Mouse (Mus musculus) forebrain, embryonic 13.5 days (tissue): ENCODE measurements around the gene Pcsk6. TPM values are rescaled to one million over a fixed set of nuclear protein-coding genes. Genes with fewer than 3 reads are reported as not detected.
A peak's percentile ranks its signal among the peaks of the same experiment; 100 is the strongest.
"Not testable (repeated sequence)": the region's sequence is repeated elsewhere in the genome, so short reads cannot be mapped to it uniquely, and the experiment has no call there.

ENCODE experiments used
- ATAC-seq: fragments of 200-750 bp; cut with Nextera tagmentation; 2 replicates; pipeline ENCODE4 v1.8.0; 2017
- H3K27ac ChIP-seq: fragments of 300-500 bp; sonication (generic); 2 replicates; pipeline ENCODE4 v1.5.1; 2015; ENCODE audit warnings: inconsistent platforms, mild to moderate bottlenecking, moderate library complexity
- H3K27me3 ChIP-seq: fragments of 300-500 bp; sonication (generic); 2 replicates; pipeline ENCODE4 v1.6.1; 2015; ENCODE audit warnings: mild to moderate bottlenecking, inconsistent platforms
- H3K36me3 ChIP-seq: fragments of 300-500 bp; sonication (generic); 2 replicates; pipeline ENCODE4 v1.6.1; 2015; ENCODE audit warnings: mild to moderate bottlenecking, inconsistent platforms; ENCODE audit not compliant: poor library complexity, severe bottlenecking
- H3K4me1 ChIP-seq: fragments of 300-500 bp; sonication (generic); 2 replicates; pipeline ENCODE4 v1.6.1; 2015; ENCODE audit warnings: inconsistent platforms
- H3K4me2 ChIP-seq: fragments of 300-500 bp; sonication (generic); 2 replicates; pipeline ENCODE4 v1.6.1; 2015; ENCODE audit warnings: inconsistent platforms, mild to moderate bottlenecking, moderate library complexity
- H3K4me3 ChIP-seq: fragments of 300-500 bp; sonication (generic); 2 replicates; pipeline ENCODE4 v1.5.1; 2015; ENCODE audit warnings: mild to moderate bottlenecking, inconsistent platforms
- H3K9ac ChIP-seq: fragments of 300-500 bp; sonication (generic); 2 replicates; pipeline ENCODE4 v1.6.1; 2015; ENCODE audit warnings: mild to moderate bottlenecking, inconsistent platforms
- H3K9me3 ChIP-seq: fragments of 300-500 bp; sonication (generic); replicated peaks from 2 replicates; pipeline ENCODE4 v1.6.1; 2016; ENCODE audit warnings: inconsistent platforms
- WGBS: fragments of 180-500 bp; shearing (Covaris S2); methylation state at CpG from one replicate; pipeline ENCODE4 v1.1.7; 2015; 5-methylcytosine and 5-hydroxymethylcytosine counted together
- polyA plus RNA-seq: library from polyadenylated mRNA; unstranded; fragments of >200 nt; fragmentation: Nextera tagmentation; extraction: Ambion mirVana; gene quantifications from 2 replicates; pipeline ENCODE4 v1.2.1, GENCODE M21; 2015

Gene Pcsk6
- polyA plus RNA-seq = 1.1 TPM in 2 replicates

DNA sequence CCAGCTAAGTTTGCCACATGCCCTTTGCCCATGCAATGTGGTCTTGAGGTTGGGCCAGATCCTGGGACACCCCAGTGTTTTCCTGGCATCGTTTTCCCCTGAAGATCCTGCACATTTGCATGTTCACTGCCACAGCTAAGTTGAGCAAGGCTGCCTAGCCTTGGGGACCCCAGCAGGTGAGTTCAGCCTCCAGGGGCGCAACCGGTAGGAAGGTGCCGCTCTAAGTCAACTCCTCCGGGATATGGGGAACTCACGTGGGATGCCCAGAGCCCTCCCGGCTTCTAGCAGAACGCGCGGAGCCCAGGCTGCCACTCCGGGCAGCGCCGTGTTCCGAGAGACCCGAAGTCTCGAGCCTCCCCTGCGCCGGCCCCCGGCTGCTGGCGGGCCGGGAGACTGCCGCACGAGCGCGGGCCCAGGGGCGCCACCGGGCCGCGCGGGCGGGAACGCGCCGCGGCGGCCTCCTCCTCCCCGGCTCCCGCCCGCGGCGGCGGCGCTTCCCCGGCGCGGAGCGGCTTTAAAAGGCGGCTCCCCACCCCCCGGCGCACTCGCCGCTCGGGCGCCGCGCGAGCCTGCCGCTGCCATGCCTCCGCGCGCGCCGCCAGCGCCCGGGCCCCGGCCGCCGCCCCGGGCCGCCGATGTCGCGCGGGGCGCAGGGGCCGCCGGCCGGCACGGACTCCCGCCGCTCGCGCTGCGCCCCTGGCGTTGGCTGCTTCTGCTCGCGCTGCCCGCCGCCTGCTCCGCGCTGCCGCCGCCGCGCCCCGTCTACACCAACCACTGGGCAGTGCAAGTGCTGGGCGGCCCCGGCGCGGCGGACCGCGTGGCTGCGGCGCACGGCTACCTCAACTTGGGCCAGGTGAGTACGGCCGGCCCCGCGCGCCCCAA is at the start of gene Pcsk6:
Pcsk6 (plus strand) TSS at position 144 of the 882 bp plus-strand sequence.
- H3K4me3 ChIP-seq = peak within 1 kb of the TSS; percentile 61
- H3K36me3 ChIP-seq = no peaks in the 10 kb centered on the region
- H3K9ac ChIP-seq = peak within 1 kb of the TSS; percentile 68
- H3K4me1 ChIP-seq = peaks cover 18% of the 10 kb centered on the region
- H3K9me3 ChIP-seq = no peaks in the 10 kb centered on the region
- ATAC-seq = peak; percentile 74
- peaks cover 56% of the 10 kb centered on the region for H3K27me3 ChIP-seq
- no peak within 1 kb of the TSS for H3K27ac ChIP-seq
- WGBS = under 1% methylated on average over 67 of the region's 111 CpGs
- peak within 1 kb of the TSS; percentile 98 for H3K4me2 ChIP-seq

DNA sequence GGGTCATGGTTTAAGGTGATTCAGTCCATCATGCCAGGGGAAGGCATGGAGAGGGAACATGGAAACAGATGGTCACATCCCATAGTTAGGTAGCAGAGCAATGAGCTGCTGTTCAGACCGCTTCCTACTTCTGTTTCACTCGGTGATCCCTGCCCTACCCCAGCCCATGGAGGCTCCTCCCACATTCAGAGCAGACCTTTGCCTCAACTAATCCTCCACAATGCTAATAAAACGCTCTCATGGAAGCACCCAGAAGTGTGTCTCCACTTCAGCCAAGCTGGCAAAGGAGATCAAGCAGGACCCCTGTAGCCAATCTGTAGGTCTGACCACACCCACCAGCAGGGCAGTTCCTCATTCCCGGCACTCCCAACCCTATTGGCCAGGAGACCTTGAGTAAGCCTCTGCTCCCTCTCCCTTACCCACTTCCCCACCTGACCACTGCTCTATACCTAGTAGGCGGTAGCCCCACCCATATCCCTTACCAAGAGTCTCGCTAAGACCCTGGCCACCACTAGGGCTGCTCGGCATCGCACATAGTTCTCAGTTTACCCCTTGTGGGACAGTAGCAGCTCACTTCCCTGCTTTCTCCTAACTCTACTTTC is 47.8 kb upstream of the Pcsk6 start:
- no peak overlapping the region for H3K27ac ChIP-seq
- H3K4me2 ChIP-seq = no peak overlapping the region
- ATAC-seq = no peak
- H3K27me3 ChIP-seq = no peaks in the 10 kb centered on the region
- no peak overlapping the region for H3K4me3 ChIP-seq
- no peak overlapping the region for H3K9ac ChIP-seq
- WGBS = 83% methylated on average over 8 of the region's 8 CpGs
- no peaks in the 10 kb centered on the region for H3K9me3 ChIP-seq
- no peaks in the 10 kb centered on the region for H3K36me3 ChIP-seq
- H3K4me1 ChIP-seq = no peaks in the 10 kb centered on the region

DNA sequence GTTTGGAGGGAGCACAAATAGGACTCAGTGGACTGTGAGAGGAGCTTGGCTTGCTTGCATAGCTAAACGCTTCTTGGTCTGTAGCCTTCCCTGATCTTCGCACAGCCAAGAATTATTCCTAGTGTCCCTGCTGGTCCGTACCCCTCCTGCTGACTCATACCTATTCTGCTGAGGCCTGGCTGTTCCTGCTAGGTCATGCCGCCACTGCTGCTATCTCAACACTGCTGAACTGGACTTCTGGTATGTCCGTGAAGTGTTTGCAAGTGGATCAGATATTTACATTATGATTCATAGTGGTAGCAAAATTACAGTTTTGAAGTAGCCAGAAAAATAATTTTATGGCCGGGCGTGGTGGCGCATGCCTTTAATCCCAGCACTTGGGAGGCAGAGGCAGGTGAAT is 44.0 kb upstream of the Pcsk6 start:
- Histone ChIP-seq H3K4me3 (no peak overlapping the region), H3K27ac (no peak overlapping the region), H3K9ac (no peak overlapping the region), H3K9me3 (no peaks in the 10 kb centered on the region), H3K27me3 (no peaks in the 10 kb centered on the region), H3K4me2 (no peak overlapping the region), H3K36me3 (no peaks in the 10 kb centered on the region), H3K4me1 (no peaks in the 10 kb centered on the region)
- ATAC-seq = no peak
- 94% methylated on average over 8 of the region's 8 CpGs for WGBS

- Histone ChIP-seq H3K4me2 (no peak overlapping the region), H3K4me3 (no peak overlapping the region), H3K27ac (no peak overlapping the region; the same call in 1 of the 2 replicates), H3K4me1 (no peaks in the 10 kb centered on the region), H3K36me3 (no peaks in the 10 kb centered on the region), H3K9ac (no peak overlapping the region), H3K9me3 (no peaks in the 10 kb centered on the region), H3K27me3 (no peaks in the 10 kb centered on the region)
- 34% methylated on average over 8 of the region's 8 CpGs for WGBS
- no peak for ATAC-seq
These were observed 41.1 kb upstream of the Pcsk6 start for GRCm38 (mm10) chr7:65820391-65820790.

DNA sequence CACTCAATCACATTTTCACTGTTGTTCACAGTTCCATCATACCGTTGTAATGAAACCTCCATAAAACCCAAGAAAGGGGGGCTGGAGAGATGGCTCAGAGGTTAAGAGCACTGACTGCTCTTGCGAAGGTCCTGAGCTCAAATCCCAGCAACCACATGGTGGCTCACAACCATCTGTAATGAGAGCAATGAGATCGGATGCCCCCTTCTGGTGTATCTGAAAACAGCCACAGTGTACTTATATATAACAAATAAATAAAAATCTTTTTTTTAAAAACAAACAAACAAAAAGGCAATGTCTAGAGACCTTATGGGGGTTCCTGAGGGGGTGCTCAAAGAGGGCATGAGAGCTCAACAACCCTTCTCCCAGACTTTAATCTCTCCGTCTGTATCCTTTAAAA is 39.6 kb upstream of the Pcsk6 start:
- not testable (repeated sequence) for ATAC-seq, H3K4me2 ChIP-seq, H3K27ac ChIP-seq, H3K27me3 ChIP-seq, H3K36me3 ChIP-seq, H3K9ac ChIP-seq, H3K4me3 ChIP-seq, H3K4me1 ChIP-seq, H3K9me3 ChIP-seq
- 76% methylated on average over 4 of the region's 4 CpGs for WGBS

DNA sequence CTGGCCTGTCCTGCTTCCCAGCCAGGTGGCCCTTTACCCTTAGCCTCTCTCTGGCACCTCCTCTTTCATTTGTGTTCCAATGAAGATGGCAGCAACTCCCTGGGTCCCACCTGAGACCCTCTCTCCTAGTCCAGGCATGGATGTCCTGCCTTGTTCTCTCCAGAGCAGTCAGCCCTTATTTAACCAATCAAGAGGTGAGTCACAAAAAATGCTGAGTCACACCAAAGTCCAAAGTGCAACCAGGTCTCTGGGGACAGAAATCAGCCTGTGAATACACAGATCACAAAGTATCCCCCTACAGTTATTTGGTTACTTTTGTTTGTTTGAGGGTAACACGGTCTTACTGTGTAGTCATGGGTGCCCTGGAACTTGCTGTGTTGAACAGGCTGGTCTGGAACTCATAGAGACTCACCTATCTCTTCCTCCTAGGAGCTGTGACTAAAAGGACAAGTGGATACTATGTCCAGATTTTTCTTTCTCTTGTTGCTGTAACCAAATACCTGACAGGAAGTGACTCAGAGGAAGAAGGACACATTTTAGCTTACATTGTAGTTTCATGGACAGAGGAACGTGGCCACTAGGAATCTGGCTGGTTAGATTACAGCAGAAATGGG is 38.9 kb upstream of the Pcsk6 start:
- Histone ChIP-seq H3K4me1 (no peaks in the 10 kb centered on the region), H3K4me2 (no peak overlapping the region), H3K9me3 (no peaks in the 10 kb centered on the region), H3K9ac (no peak overlapping the region), H3K27ac (no peak overlapping the region), H3K4me3 (no peak overlapping the region), H3K27me3 (no peaks in the 10 kb centered on the region), H3K36me3 (no peaks in the 10 kb centered on the region)
- no peak for ATAC-seq
- 87% methylated on average over 2 of the region's 2 CpGs for WGBS

GRCm38 (mm10) chr7:65839756-65840155 is 21.8 kb upstream of the Pcsk6 start:
- no peaks in the 10 kb centered on the region for H3K4me1 ChIP-seq
- H3K27ac ChIP-seq = no peak overlapping the region
- H3K4me2 ChIP-seq = no peak overlapping the region
- H3K4me3 ChIP-seq = no peak overlapping the region
- H3K36me3 ChIP-seq = no peaks in the 10 kb centered on the region
- H3K9me3 ChIP-seq = peaks cover 8% of the 10 kb centered on the region; the same call in 1 of the 2 replicates
- no peak for ATAC-seq
- no peak overlapping the region for H3K9ac ChIP-seq
- 94% methylated on average over 3 of the region's 3 CpGs for WGBS
- no peaks in the 10 kb centered on the region for H3K27me3 ChIP-seq

- Histone ChIP-seq H3K9me3 (peaks cover 8% of the 10 kb centered on the region; the same call in 1 of the 2 replicates), H3K4me1 (no peaks in the 10 kb centered on the region), H3K36me3 (no peaks in the 10 kb centered on the region), H3K27me3 (no peaks in the 10 kb centered on the region), H3K9ac (no peak overlapping the region), H3K27ac (no peak overlapping the region), H3K4me3 (no peak overlapping the region), H3K4me2 (no peak overlapping the region)
- WGBS = 55% methylated on average over 2 of the region's 2 CpGs
- ATAC-seq = no peak
These were observed 18.3 kb upstream of the Pcsk6 start for GRCm38 (mm10) chr7:65843210-65843609.

GRCm38 (mm10) chr7:65860981-65861380 is 553 bp upstream of the Pcsk6 start:
- H3K4me1 ChIP-seq = peaks cover 18% of the 10 kb centered on the region
- H3K9me3 ChIP-seq = no peaks in the 10 kb centered on the region
- 0 out of 2 replicates have a peak, but pooled peaks have one; percentile 19 for ATAC-seq
- H3K36me3 ChIP-seq = no peaks in the 10 kb centered on the region
- 62% methylated on average over 7 of the region's 7 CpGs for WGBS
- peaks cover 53% of the 10 kb centered on the region for H3K27me3 ChIP-seq
- no peak overlapping the region for H3K27ac ChIP-seq
- peak overlapping the region; percentile 61; the same call in 1 of the 2 replicates for H3K4me3 ChIP-seq
- H3K9ac ChIP-seq = no peak overlapping the region
- peak overlapping the region; percentile 98 for H3K4me2 ChIP-seq

DNA sequence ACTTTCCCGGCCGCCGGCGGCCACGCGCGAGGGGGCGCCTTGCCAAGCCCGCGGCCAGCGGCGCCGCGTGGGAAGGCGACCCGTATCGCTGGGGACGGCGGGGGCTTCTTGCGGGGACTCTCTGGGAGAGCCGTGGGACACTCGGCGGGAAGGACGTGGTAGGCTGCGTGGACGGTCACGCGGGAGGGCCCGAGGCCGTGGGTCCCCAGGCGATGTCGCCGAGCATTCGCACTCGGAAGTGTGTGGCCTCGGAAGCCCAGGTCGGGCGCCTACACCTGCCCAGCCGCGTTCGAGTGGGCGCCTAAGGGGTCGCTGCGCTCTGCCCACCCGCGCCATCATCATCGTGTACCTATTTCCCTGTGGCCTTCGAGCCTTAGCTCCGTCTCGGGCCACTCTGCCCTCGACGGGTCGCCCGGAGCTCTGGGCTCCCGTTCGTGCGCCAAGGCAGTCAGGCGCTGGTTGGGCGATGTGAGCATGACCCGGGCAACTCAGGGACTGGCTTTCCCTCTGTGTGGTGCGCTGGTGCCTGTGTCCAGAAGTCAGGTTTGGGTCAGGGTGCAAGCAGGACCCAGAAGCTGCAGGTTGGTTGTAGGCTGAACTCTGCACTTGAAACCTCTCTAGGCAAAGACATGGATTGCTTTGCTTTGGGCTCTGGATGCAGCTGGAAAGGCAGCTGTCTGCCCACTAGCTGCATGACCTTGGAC is 1.1 kb downstream of the Pcsk6 start:
- peaks cover 56% of the 10 kb centered on the region for H3K27me3 ChIP-seq
- peak overlapping the region; percentile 98 for H3K4me2 ChIP-seq
- WGBS = 4% methylated on average over 40 of the region's 61 CpGs
- H3K9me3 ChIP-seq = no peaks in the 10 kb centered on the region
- peak; percentile 57 for ATAC-seq
- peaks cover 18% of the 10 kb centered on the region for H3K4me1 ChIP-seq
- H3K9ac ChIP-seq = peak overlapping the region; percentile 68
- H3K4me3 ChIP-seq = peak overlapping the region; percentile 61
- no peaks in the 10 kb centered on the region for H3K36me3 ChIP-seq
- H3K27ac ChIP-seq = no peak overlapping the region

- ATAC-seq = no peak
- Histone ChIP-seq H3K9me3 (no peaks in the 10 kb centered on the region), H3K27ac (no peak overlapping the region), H3K27me3 (peaks cover 11% of the 10 kb centered on the region; the same call in 1 of the 2 replicates), H3K9ac (no peak overlapping the region), H3K4me3 (no peak overlapping the region), H3K36me3 (no peaks in the 10 kb centered on the region), H3K4me1 (peaks cover 23% of the 10 kb centered on the region), H3K4me2 (no peak overlapping the region)
- WGBS = 83% methylated on average over 16 of the region's 16 CpGs
These were observed 7.6 kb downstream of the Pcsk6 start for GRCm38 (mm10) chr7:65869173-65869572.
